Mouse (Mus musculus) midbrain, embryonic 16.5 days (tissue): Measurements from ENCODE around the gene Ccnb3. TPM values are rescaled to one million over a fixed set of nuclear protein-coding genes. Genes with fewer than 3 reads are reported as not detected.

Experiments used
- ATAC-seq: fragments of 200-750 bp; cut with Nextera tagmentation; 2 replicates; pipeline ENCODE4 v1.8.0; 2017; ENCODE audit warnings: moderate TSS enrichment
- H3K27ac ChIP-seq: fragments of 300-500 bp; sonication (generic); 2 replicates; pipeline ENCODE4 v1.5.1; 2014; ENCODE audit warnings: mild to moderate bottlenecking, low read length, mixed read lengths
- H3K27me3 ChIP-seq: fragments of 300-500 bp; sonication (generic); 2 replicates; pipeline ENCODE4 v1.6.1; 2014; ENCODE audit warnings: low read depth, low read length, mixed read lengths; ENCODE audit not compliant: control insufficient read depth, insufficient read depth
- H3K36me3 ChIP-seq: fragments of 300-500 bp; sonication (generic); 2 replicates; pipeline ENCODE4 v1.6.1; 2014; ENCODE audit warnings: mild to moderate bottlenecking, low read length, moderate library complexity, mixed read lengths; ENCODE audit not compliant: control insufficient read depth, insufficient read depth
- H3K4me1 ChIP-seq: fragments of 300-500 bp; sonication (generic); 2 replicates; pipeline ENCODE4 v1.6.1; 2014; ENCODE audit warnings: mild to moderate bottlenecking, low read length, mixed read lengths; ENCODE audit not compliant: control insufficient read depth, insufficient read depth
- H3K4me2 ChIP-seq: fragments of 300-500 bp; sonication (generic); 2 replicates; pipeline ENCODE4 v1.6.1; 2014; ENCODE audit warnings: mild to moderate bottlenecking, low read length, mixed read lengths
- H3K4me3 ChIP-seq: fragments of 300-500 bp; sonication (generic); 2 replicates; pipeline ENCODE4 v1.5.1; 2014; ENCODE audit warnings: low read depth, mild to moderate bottlenecking, low read length, moderate library complexity, mixed read lengths
- H3K9ac ChIP-seq: fragments of 300-500 bp; sonication (generic); 2 replicates; pipeline ENCODE4 v1.6.1; 2014; ENCODE audit warnings: low read depth, low read length, mixed read lengths
- H3K9me3 ChIP-seq: fragments of 300-500 bp; sonication (generic); replicated peaks from 2 replicates; pipeline ENCODE4 v1.6.1; 2014; ENCODE audit warnings: mild to moderate bottlenecking, low read length, mixed read lengths; ENCODE audit not compliant: control insufficient read depth, poor library complexity, severe bottlenecking
- WGBS: fragments of 180-500 bp; shearing (Covaris S2); extraction: QIAGEN DNeasy Blood & Tissue Kit; methylation state at CpG from one replicate; pipeline ENCODE4 v1.1.7; 2014; 5-methylcytosine and 5-hydroxymethylcytosine counted together
- polyA plus RNA-seq: library from polyadenylated mRNA; unstranded; fragments of >200 nt; fragmentation: Nextera tagmentation; extraction: Ambion mirVana; gene quantifications from 2 replicates; pipeline ENCODE4 v1.2.1, GENCODE M21; 2015

The Ccnb3 gene
- polyA plus RNA-seq = not detected in 2 replicates

GRCm38 (mm10) chrX:7041519-7041918 is at the start of gene Ccnb3:
TSS of gene Ccnb3 (minus strand) at chrX:7041619.
- Histone ChIP-seq H3K36me3 (no peaks in the 10 kb centered on the region), H3K4me2 (no peak within 1 kb of the TSS), H3K4me3 (no peak within 1 kb of the TSS), H3K9me3 (no peaks in the 10 kb centered on the region), H3K27me3 (no peaks in the 10 kb centered on the region), H3K9ac (no peak within 1 kb of the TSS), H3K4me1 (no peaks in the 10 kb centered on the region), H3K27ac (no peak within 1 kb of the TSS)
- WGBS = 94% methylated on average over 19 of the region's 19 CpGs
- no peak for ATAC-seq

- Histone ChIP-seq H3K4me1 (no peaks in the 10 kb centered on the region), H3K4me2 (no peak overlapping the region), H3K4me3 (no peak overlapping the region), H3K9me3 (no peaks in the 10 kb centered on the region), H3K27me3 (no peaks in the 10 kb centered on the region), H3K27ac (no peak overlapping the region), H3K9ac (no peak overlapping the region), H3K36me3 (no peaks in the 10 kb centered on the region)
- no peak for ATAC-seq
Observed at GRCm38 (mm10) chrX:7090323-7090722, 48.9 kb upstream of the Ccnb3 start.

- H3K9me3 ChIP-seq = no peaks in the 10 kb centered on the region
- no peaks in the 10 kb centered on the region for H3K27me3 ChIP-seq
- no peak overlapping the region for H3K27ac ChIP-seq
- H3K36me3 ChIP-seq = no peaks in the 10 kb centered on the region
- no peak overlapping the region for H3K9ac ChIP-seq
- H3K4me2 ChIP-seq = no peak overlapping the region
- no peak for ATAC-seq
- H3K4me3 ChIP-seq = no peak overlapping the region
- WGBS = 94% methylated on average over 1 of the region's 1 CpGs
- no peaks in the 10 kb centered on the region for H3K4me1 ChIP-seq
Observed at GRCm38 (mm10) chrX:7085878-7086277, 44.5 kb upstream of the Ccnb3 start.

- Histone ChIP-seq H3K36me3 (no peaks in the 10 kb centered on the region), H3K4me2 (no peak overlapping the region), H3K4me3 (no peak overlapping the region), H3K27ac (no peak overlapping the region), H3K9ac (no peak overlapping the region), H3K27me3 (no peaks in the 10 kb centered on the region), H3K4me1 (no peaks in the 10 kb centered on the region), H3K9me3 (no peaks in the 10 kb centered on the region)
- no peak for ATAC-seq
- 79% methylated on average over 6 of the region's 6 CpGs for WGBS
Observed at GRCm38 (mm10) chrX:7079820-7080429, 38.5 kb upstream of the Ccnb3 start.

GRCm38 (mm10) chrX:7068002-7068401 is 26.6 kb upstream of the Ccnb3 start:
- no peaks in the 10 kb centered on the region for H3K36me3 ChIP-seq
- ATAC-seq = no peak
- no peak overlapping the region for H3K27ac ChIP-seq
- H3K27me3 ChIP-seq = no peaks in the 10 kb centered on the region
- no peak overlapping the region for H3K4me2 ChIP-seq
- H3K9ac ChIP-seq = no peak overlapping the region
- H3K9me3 ChIP-seq = no peaks in the 10 kb centered on the region
- no peaks in the 10 kb centered on the region for H3K4me1 ChIP-seq
- H3K4me3 ChIP-seq = no peak overlapping the region
- whole genome bisulfite sequencing = 79% methylated on average over 2 of the region's 2 CpGs

GRCm38 (mm10) chrX:7067219-7067618 is 25.8 kb upstream of the Ccnb3 start, which contains the start of gene Akap4:
TSS of gene Akap4 (plus strand) at chrX:7067519.
- no peaks in the 10 kb centered on the region for H3K27me3 ChIP-seq
- H3K4me1 ChIP-seq = no peaks in the 10 kb centered on the region
- H3K4me3 ChIP-seq = no peak within 1 kb of the TSS
- WGBS = 100% methylated on average over 1 of the region's 1 CpGs
- no peak within 1 kb of the TSS for H3K27ac ChIP-seq
- H3K4me2 ChIP-seq = no peak within 1 kb of the TSS
- H3K9me3 ChIP-seq = no peaks in the 10 kb centered on the region
- ATAC-seq = no peak
- no peaks in the 10 kb centered on the region for H3K36me3 ChIP-seq
- no peak within 1 kb of the TSS for H3K9ac ChIP-seq

GRCm38 (mm10) chrX:7064109-7064508 is 22.7 kb upstream of the Ccnb3 start:
- H3K36me3 ChIP-seq = no peaks in the 10 kb centered on the region
- no peak overlapping the region for H3K4me3 ChIP-seq
- no peak for ATAC-seq
- no peak overlapping the region for H3K4me2 ChIP-seq
- no peak overlapping the region for H3K9ac ChIP-seq
- no peak overlapping the region for H3K27ac ChIP-seq
- H3K4me1 ChIP-seq = no peaks in the 10 kb centered on the region
- H3K27me3 ChIP-seq = no peaks in the 10 kb centered on the region
- no peaks in the 10 kb centered on the region for H3K9me3 ChIP-seq

GRCm38 (mm10) chrX:7057634-7058033 is 16.2 kb upstream of the Ccnb3 start:
- 76% methylated on average over 2 of the region's 2 CpGs for WGBS
- H3K4me1 ChIP-seq = no peaks in the 10 kb centered on the region
- ATAC-seq = no peak
- H3K9ac ChIP-seq = no peak overlapping the region
- no peak overlapping the region for H3K4me3 ChIP-seq
- no peaks in the 10 kb centered on the region for H3K36me3 ChIP-seq
- H3K27me3 ChIP-seq = no peaks in the 10 kb centered on the region
- no peak overlapping the region for H3K4me2 ChIP-seq
- H3K9me3 ChIP-seq = no peaks in the 10 kb centered on the region
- H3K27ac ChIP-seq = no peak overlapping the region

- Histone ChIP-seq H3K27ac (no peak overlapping the region), H3K9ac (no peak overlapping the region), H3K36me3 (no peaks in the 10 kb centered on the region), H3K9me3 (no peaks in the 10 kb centered on the region), H3K4me1 (no peaks in the 10 kb centered on the region), H3K27me3 (no peaks in the 10 kb centered on the region), H3K4me3 (no peak overlapping the region), H3K4me2 (no peak overlapping the region)
- no peak for ATAC-seq
Observed at GRCm38 (mm10) chrX:7057056-7057455, 15.6 kb upstream of the Ccnb3 start.
